In genomic region chr19:46784502-46784901, GRCm38 (mm10) we compare ENCODE assay signal across 16 mouse cellular contexts. TPM values are rescaled to one million over a fixed set of nuclear protein-coding genes. Genes with fewer than 3 reads are reported as not detected.
DNase-seq lines count a peak whose midpoint lies in the region; ATAC-seq and TF ChIP-seq lines count a peak whose summit lies in the region.
"Had no signal": no experiment of that assay in that cellular context is flagged by ENCODE, and none has a peak within 500 bp of the region (broad histone marks: within the 10 kb centered on the region; RNA-seq: fewer than 3 reads in every experiment).

No protein-coding gene starts in this region.

- H3K27me3 ChIP-seq in kidney, postnatal 0 days (ENCODE audit: insufficient read depth, low read length) = no peaks in the 10 kb centered on the region
- H3K27me3 ChIP-seq in kidney, embryonic 16.5 days (ENCODE audit: insufficient read depth, low read length) = no peaks in the 10 kb centered on the region
- H3K27me3 ChIP-seq in liver, embryonic 11.5 days (replicated peaks; ENCODE audit: control insufficient read depth, insufficient read depth, low read length) = no peaks in the 10 kb centered on the region
- no peaks in the 10 kb centered on the region for H3K27me3 ChIP-seq in stomach, embryonic 15.5 days (replicated peaks)
- H3K27me3 ChIP-seq in embryonic facial prominence, embryonic 10.5 days (replicated peaks; ENCODE audit: low read depth, poor library complexity, severe bottlenecking) = no peaks in the 10 kb centered on the region
- H3K27me3 ChIP-seq: heart, embryonic 15.5 days; hindbrain, embryonic 12.5 days; neural tube, embryonic 12.5 days had no signal

- H3K4me1 ChIP-seq in kidney, postnatal 0 days (replicated peaks; ENCODE audit: insufficient read depth, low read length) = no peaks in the 10 kb centered on the region; the same call in 1 of the 2 replicates
- H3K4me1 ChIP-seq in kidney, embryonic 16.5 days (ENCODE audit: insufficient read depth, low read length) = peaks cover 14% of the 10 kb centered on the region
- H3K4me1 ChIP-seq in bone marrow, adult 2 months (ENCODE audit: control insufficient read depth, insufficient read depth, low read length) = peaks cover 5% of the 10 kb centered on the region
- peaks cover 3% of the 10 kb centered on the region; the same call in 1 of the 2 replicates for H3K4me1 ChIP-seq in liver, embryonic 11.5 days (replicated peaks; ENCODE audit: control insufficient read depth, insufficient read depth, low read length)
- no peaks in the 10 kb centered on the region for H3K4me1 ChIP-seq in stomach, embryonic 15.5 days
- no peaks in the 10 kb centered on the region for H3K4me1 ChIP-seq in embryonic facial prominence, embryonic 10.5 days
- H3K4me1 ChIP-seq: heart, embryonic 15.5 days; hindbrain, embryonic 12.5 days; neural tube, embryonic 12.5 days had no signal

- no peak for TF ChIP-seq POLR2A in bone marrow, adult 2 months (IDR thresholded peaks at IDR 0.05; ENCODE audit: borderline replicate concordance, control insufficient read depth, low read depth, low read length)

- H3K9ac ChIP-seq in kidney, postnatal 0 days (ENCODE audit: low read depth, low read length) = no peak overlapping the region
- H3K9ac ChIP-seq in kidney, embryonic 16.5 days (replicated peaks; ENCODE audit: low read length) = no peak overlapping the region
- no peak overlapping the region for H3K9ac ChIP-seq in liver, embryonic 11.5 days (ENCODE audit: low read depth, low read length)
- no peak overlapping the region for H3K9ac ChIP-seq in stomach, embryonic 15.5 days
- H3K9ac ChIP-seq: heart, embryonic 15.5 days; hindbrain, embryonic 12.5 days; neural tube, embryonic 12.5 days had no signal

- no peak overlapping the region for H3K27ac ChIP-seq in kidney, postnatal 0 days
- no peak overlapping the region for H3K27ac ChIP-seq in kidney, embryonic 16.5 days (ENCODE audit: low read length)
- peak overlapping the region; percentile 79 for H3K27ac ChIP-seq in bone marrow, adult 2 months (ENCODE audit: control insufficient read depth, insufficient read depth, low read depth, low read length, poor library complexity)
- no peak overlapping the region for H3K27ac ChIP-seq in liver, embryonic 11.5 days (ENCODE audit: low read depth, low read length)
- H3K27ac ChIP-seq in stomach, embryonic 15.5 days = peak overlapping the region; percentile 16; the same call in 1 of the 2 replicates
- no peak overlapping the region for H3K27ac ChIP-seq in embryonic facial prominence, embryonic 10.5 days (replicated peaks)
- H3K27ac ChIP-seq: heart, embryonic 15.5 days; hindbrain, embryonic 12.5 days; layer of hippocampus, adult 2 months; neural tube, embryonic 12.5 days had no signal

- 72% methylated on average over 6 of the region's 6 CpGs for WGBS in kidney, postnatal 0 days
- WGBS in kidney, embryonic 16.5 days = 71% methylated on average over 6 of the region's 6 CpGs
- WGBS in bone marrow, adult 2 months = 49% methylated on average over 6 of the region's 6 CpGs
- 56% methylated on average over 6 of the region's 6 CpGs for WGBS in liver, embryonic 11.5 days
- WGBS in stomach, embryonic 15.5 days = 70% methylated on average over 6 of the region's 6 CpGs
- WGBS in embryonic facial prominence, embryonic 10.5 days = 91% methylated on average over 6 of the region's 6 CpGs

- H3K9me3 ChIP-seq in kidney, postnatal 0 days (replicated peaks; ENCODE audit: low read length) = no peaks in the 10 kb centered on the region
- no peaks in the 10 kb centered on the region for H3K9me3 ChIP-seq in kidney, embryonic 16.5 days (ENCODE audit: low read length)
- no peaks in the 10 kb centered on the region for H3K9me3 ChIP-seq in liver, embryonic 11.5 days (ENCODE audit: control insufficient read depth, low read length)
- no peaks in the 10 kb centered on the region for H3K9me3 ChIP-seq in stomach, embryonic 15.5 days
- no peaks in the 10 kb centered on the region for H3K9me3 ChIP-seq in embryonic facial prominence, embryonic 10.5 days
- H3K9me3 ChIP-seq: heart, embryonic 15.5 days; hindbrain, embryonic 12.5 days; neural tube, embryonic 12.5 days had no signal

- ATAC-seq in kidney, postnatal 0 days (replicated peaks; ENCODE audit: low FRiP score, low read depth) = peak; percentile 69
- no peak for ATAC-seq in kidney, embryonic 16.5 days (ENCODE audit: low FRiP score, low TSS enrichment)
- peak; percentile 31; the same call in 1 of the 2 replicates for ATAC-seq in liver, embryonic 11.5 days (replicated peaks; ENCODE audit: low FRiP score)
- no peak for ATAC-seq in stomach, embryonic 15.5 days (ENCODE audit: insufficient read depth, low FRiP score, low read depth)

- H3K4me2 ChIP-seq in kidney, postnatal 0 days (ENCODE audit: low read length) = no peak overlapping the region
- no peak overlapping the region for H3K4me2 ChIP-seq in kidney, embryonic 16.5 days (replicated peaks; ENCODE audit: low read depth, low read length)
- no peak overlapping the region for H3K4me2 ChIP-seq in liver, embryonic 11.5 days
- H3K4me2 ChIP-seq in stomach, embryonic 15.5 days = no peak overlapping the region
- H3K4me2 ChIP-seq: heart, embryonic 15.5 days; hindbrain, embryonic 12.5 days; neural tube, embryonic 12.5 days had no signal

- H3K36me3 ChIP-seq in kidney, postnatal 0 days (ENCODE audit: insufficient read depth, low read length) = no peaks in the 10 kb centered on the region
- no peaks in the 10 kb centered on the region for H3K36me3 ChIP-seq in kidney, embryonic 16.5 days (ENCODE audit: insufficient read depth, low read length)
- no peaks in the 10 kb centered on the region for H3K36me3 ChIP-seq in liver, embryonic 11.5 days (ENCODE audit: control insufficient read depth, insufficient read depth, low read length)
- H3K36me3 ChIP-seq in stomach, embryonic 15.5 days = no peaks in the 10 kb centered on the region
- H3K36me3 ChIP-seq in embryonic facial prominence, embryonic 10.5 days (replicated peaks) = no peaks in the 10 kb centered on the region
- H3K36me3 ChIP-seq: heart, embryonic 15.5 days; hindbrain, embryonic 12.5 days; neural tube, embryonic 12.5 days had no signal

- intact Hi-C loops in left cerebral cortex, postnatal 10 days (cut with DNase I) = no loop called here

- no peak for TF ChIP-seq CTCF in kidney, postnatal 0 days (IDR thresholded peaks at IDR 0.05; ENCODE audit: low read depth)
- no peak for TF ChIP-seq CTCF in bone marrow, adult 2 months (IDR thresholded peaks at IDR 0.05; ENCODE audit: control insufficient read depth, insufficient read depth, low read length)

- H3K4me3 ChIP-seq in kidney, postnatal 0 days (replicated peaks; ENCODE audit: low read depth, low read length) = no peak overlapping the region
- H3K4me3 ChIP-seq in kidney, embryonic 16.5 days (ENCODE audit: low read length) = no peak overlapping the region
- H3K4me3 ChIP-seq in bone marrow, adult 2 months (replicated peaks; ENCODE audit: control insufficient read depth, low read depth, low read length) = no peak overlapping the region
- H3K4me3 ChIP-seq in liver, embryonic 11.5 days (ENCODE audit: low read depth, low read length) = no peak overlapping the region
- no peak overlapping the region for H3K4me3 ChIP-seq in stomach, embryonic 15.5 days (replicated peaks)
- no peak overlapping the region for H3K4me3 ChIP-seq in embryonic facial prominence, embryonic 10.5 days
- H3K4me3 ChIP-seq: heart, embryonic 15.5 days; hindbrain, embryonic 12.5 days; layer of hippocampus, adult 2 months; neural tube, embryonic 12.5 days had no signal

- DNase-seq in kidney, postnatal 0 days (ENCODE audit: low spot score) = peak; percentile 32
- no peak for DNase-seq in liver, embryonic 11.5 days (ENCODE audit: low spot score)
- no peak for DNase-seq in embryonic facial prominence, embryonic 10.5 days (ENCODE audit: low spot score)
- DNase-seq in left cerebral cortex, postnatal 10 days (ENCODE audit: extremely low spot score in 1 of 2, low spot score in 2 of 2) = no peak
- no peak for DNase-seq in neural tube, embryonic 10.5 days (ENCODE audit: extremely low spot score, low spot score)
- DNase-seq: cerebellum, adult 9-11 months; gastrocnemius, postnatal 36 days; kidney, adult 11 months; midbrain, embryonic 14.5 days had no signal

RNA-seq across cellular contexts. Expression of gene Cnnm2, which starts 23.1 kb away (rescaled TPM):
- polyA plus RNA-seq in kidney, postnatal 0 days (2015; fragmentation: Nextera tagmentation; extraction: Ambion mirVana) = 11.0 and 12.0 TPM in 2 replicates
- polyA plus RNA-seq in kidney, embryonic 16.5 days (2015; fragmentation: Nextera tagmentation; extraction: Ambion mirVana) = 7.3 and 7.9 TPM in 2 replicates
- 5.7 and 10.5 TPM in 2 replicates for polyA plus RNA-seq in bone marrow, adult 2 months (2011; ENCODE audit: insufficient read depth, insufficient read length, low replicate concordance, missing spikeins)
- 1.9 and 2.6 TPM in 2 replicates for polyA plus RNA-seq in liver, embryonic 11.5 days (2014; fragmentation: Nextera tagmentation; extraction: Ambion mirVana)
- polyA plus RNA-seq in stomach, embryonic 15.5 days (2015; fragmentation: Nextera tagmentation; extraction: Ambion mirVana) = 3.1 and 3.9 TPM in 2 replicates
- polyA plus RNA-seq in embryonic facial prominence, embryonic 10.5 days (2016; fragmentation: Nextera tagmentation; extraction: Ambion mirVana) = 2.3 and 3.0 TPM in 2 replicates
- 10 to 100 TPM; 25.8 to 29.4 TPM for total RNA-seq in left cerebral cortex, postnatal 10 days (2021)

Comparison
In these comparisons a context has a peak if more than half of its experiments do, and no peak if none do; other contexts are left out.
1. ATAC-seq: peak in kidney, postnatal 0 days (single experiment) and liver, embryonic 11.5 days (single experiment); none in kidney, embryonic 16.5 days (single experiment) and stomach, embryonic 15.5 days (single experiment).
2. H3K27ac ChIP-seq: peak in bone marrow, adult 2 months (single experiment) and stomach, embryonic 15.5 days (single experiment); none in kidney, postnatal 0 days (single experiment), kidney, embryonic 16.5 days (single experiment), liver, embryonic 11.5 days (single experiment) and embryonic facial prominence, embryonic 10.5 days (single experiment).